Mouse (Mus musculus) cerebellum, adult 2 months (tissue): ENCODE measurements around the gene Popdc3.

ENCODE experiments used
- CTCF ChIP-seq: fragments of 200-500 bp; IDR thresholded peaks from 2 replicates; pipeline ENCODE4 v1.5.1; 2011; ENCODE audit warnings: low read depth, mild to moderate bottlenecking, control low read depth, low read length, moderate library complexity, borderline replicate concordance; ENCODE audit not compliant: insufficient read depth
- POLR2A ChIP-seq: fragments of 200-500 bp; IDR thresholded peaks from 2 replicates; pipeline ENCODE4 v1.6.1; 2011; ENCODE audit warnings: low read length, control low read depth, borderline replicate concordance; ENCODE audit not compliant: insufficient read depth

GRCm38 (mm10) chr10:45311129-45311528 lies 133.2 kb downstream of the Popdc3 start:
- TF ChIP-seq CTCF: no peak
- no peak for TF ChIP-seq POLR2A
